Mouse (Mus musculus) cerebral cortex, adult 2 months (tissue): ENCODE data around the gene Nxt1.

Experiments
- WGBS: fragments of 180-500 bp; shearing (Covaris S2); methylation state at CpG from one replicate; pipeline ENCODE4 v1.1.7; 2018; 5-methylcytosine and 5-hydroxymethylcytosine counted together

Gene Nxt1

DNA sequence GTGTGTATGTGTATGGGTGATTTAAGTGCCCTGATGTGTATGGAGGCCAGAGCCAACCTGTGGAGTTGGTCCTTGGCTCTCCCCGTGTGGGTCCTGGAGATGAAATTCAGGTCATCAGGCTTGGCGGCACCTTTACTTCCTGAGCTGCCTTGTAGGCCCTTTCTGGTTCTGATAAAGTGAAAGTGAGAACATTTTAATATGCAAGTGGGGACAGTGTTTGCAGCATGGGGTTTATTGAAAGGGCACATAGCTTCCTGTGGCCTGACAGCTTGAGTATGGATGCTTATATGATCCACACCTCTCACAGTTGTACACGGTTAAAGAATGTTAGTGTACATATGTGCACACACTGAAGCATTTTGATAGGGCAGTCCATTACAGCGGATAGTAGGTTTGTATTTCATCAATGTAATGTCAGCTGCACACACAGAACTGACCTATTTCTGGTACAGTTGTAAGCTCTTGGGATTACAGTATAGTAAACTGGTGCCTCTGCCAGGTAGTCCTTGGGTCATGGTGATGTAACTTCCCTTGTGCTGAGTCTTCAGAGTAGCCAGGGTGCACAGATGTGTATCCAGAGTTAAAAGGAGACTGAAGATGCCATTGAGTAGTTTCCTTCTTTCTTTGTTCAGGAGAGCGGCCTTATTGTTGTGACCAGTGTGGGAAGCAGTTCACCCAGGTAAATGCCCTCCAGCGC is 17.2 kb downstream of the Nxt1 start:
- 94% methylated on average over 6 of the region's 6 CpGs for WGBS

- WGBS = 83% methylated on average over 3 of the region's 3 CpGs
These were observed 17.9 kb downstream of the Nxt1 start for GRCm38 (mm10) chr2:148690291-148690690.

DNA sequence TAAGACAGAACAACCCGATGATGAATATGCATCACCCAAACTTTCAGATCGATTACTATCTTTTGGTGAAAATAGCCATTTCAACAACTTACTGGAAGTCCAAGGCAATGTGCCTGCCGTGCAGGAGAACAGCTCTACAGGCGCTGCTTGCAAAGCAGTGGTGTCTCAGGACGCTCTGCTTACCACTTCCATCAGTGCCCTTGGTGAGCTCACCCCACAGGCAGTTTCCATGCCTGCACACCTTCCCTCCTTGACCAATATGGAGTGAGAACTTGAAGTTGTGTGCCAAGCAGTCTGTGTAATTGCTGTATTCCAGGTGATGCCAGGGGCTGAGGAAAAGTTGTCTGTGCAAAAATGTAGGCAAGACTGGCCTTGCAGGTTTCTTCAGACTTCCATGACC is 18.4 kb downstream of the Nxt1 start:
- WGBS = 91% methylated on average over 5 of the region's 5 CpGs

- WGBS = 72% methylated on average over 5 of the region's 5 CpGs
These were observed 26.2 kb downstream of the Nxt1 start for GRCm38 (mm10) chr2:148698571-148698970.

DNA sequence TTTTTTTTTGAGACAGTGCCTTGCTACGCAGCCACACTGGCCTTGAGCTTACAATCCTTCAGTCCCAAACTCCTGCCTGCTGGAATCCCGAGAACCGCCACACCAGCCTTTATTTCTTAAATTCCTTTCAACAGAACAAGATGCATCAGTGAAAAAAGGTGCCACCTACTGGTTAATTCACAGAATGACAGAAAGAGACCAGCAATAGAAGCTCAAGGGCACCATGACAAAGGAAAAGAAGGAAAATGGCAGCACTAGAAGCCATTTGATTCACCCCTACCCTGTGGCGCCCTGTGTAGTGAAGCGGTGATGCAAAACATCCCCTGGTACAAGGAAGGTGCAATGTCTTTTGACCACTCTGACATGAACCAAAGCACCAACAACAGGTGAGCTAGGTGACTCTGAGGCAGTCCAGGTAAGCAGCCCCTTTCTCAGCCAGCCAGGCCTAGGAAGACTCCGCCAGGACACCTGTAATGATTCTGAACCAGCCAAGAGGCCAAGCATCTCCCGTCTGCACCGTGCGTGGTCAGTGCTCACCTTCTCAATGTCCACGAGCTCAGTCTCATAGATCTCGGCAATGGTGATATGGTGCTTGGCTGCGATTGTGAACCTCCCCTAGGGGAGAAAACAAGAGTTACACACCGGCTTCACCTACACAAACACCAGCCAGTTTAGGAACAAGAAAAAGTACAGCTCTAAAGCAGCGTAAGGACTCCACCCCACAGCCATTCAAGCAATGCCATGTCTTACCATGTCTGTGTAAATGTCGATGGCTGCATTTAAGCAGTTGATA is 34.2 kb downstream of the Nxt1 start:
- WGBS = 80% methylated on average over 15 of the region's 15 CpGs

DNA sequence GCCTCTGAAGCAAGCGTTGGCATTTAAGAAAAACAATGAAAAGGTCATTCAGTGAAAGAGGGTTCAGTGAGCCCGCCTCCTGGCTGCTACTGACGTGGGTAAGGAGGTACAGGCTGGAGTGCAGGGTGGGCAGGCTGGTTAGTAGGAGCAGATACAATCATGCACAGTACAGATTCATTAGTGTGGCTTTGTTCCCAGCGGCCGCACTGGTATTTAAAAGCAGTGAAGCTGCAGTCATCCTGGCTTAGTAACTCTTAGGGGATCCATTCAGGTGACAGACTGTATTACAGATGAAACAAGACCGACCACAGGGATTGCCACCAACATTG is 34.8 kb downstream of the Nxt1 start:
- 70% methylated on average over 6 of the region's 6 CpGs for WGBS

DNA sequence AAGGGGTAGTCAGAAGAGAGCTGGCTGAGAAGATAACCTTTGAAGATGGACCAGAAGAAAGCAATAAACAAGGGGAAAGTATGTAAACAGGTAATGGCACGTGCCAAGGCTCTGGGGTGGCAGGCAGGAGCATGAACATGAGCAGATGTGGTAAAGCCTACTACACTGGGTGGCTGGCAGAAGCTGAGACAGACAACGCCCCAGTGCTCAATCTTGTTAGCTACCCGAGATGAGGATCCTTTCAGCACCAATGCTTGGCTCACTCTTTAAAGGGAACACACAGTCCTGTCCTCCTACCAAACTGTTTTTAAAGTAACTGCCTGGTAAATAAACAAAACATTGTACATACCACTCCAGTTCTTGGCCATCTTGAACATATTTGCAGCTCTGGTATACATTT is 39.9 kb downstream of the Nxt1 start:
- 67% methylated on average over 3 of the region's 3 CpGs for WGBS

DNA sequence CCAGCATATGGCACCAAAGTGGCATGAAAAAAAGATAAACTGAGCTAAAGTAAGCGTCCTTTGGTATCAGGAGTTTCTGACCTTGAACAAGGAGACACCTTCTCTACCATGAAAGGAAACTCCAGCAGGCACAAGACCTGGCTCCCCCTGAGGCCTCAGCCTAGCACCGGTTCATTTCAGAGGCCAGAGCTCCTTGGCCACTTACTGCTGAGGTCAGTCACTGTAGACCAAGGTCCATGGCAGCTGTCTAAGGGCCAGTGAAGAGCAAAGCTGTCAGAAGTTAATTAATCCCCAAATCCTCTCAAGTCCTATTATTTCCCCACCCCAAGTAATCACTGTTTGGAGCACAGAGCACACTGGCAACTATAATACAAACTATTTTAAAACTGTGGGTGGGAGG is 44.7 kb downstream of the Nxt1 start:
- 55% methylated on average over 2 of the region's 2 CpGs for WGBS

GRCm38 (mm10) chr2:148719271-148719995 is 47.0 kb downstream of the Nxt1 start:
- 65% methylated on average over 2 of the region's 2 CpGs for WGBS
